Mouse (Mus musculus): Measurements from ENCODE around the gene Bsg. TPM values are rescaled to one million over a fixed set of nuclear protein-coding genes. Genes with fewer than 3 reads are reported as not detected.
"Not testable (repeated sequence)": the region's sequence is repeated elsewhere in the genome, so short reads cannot be mapped to it uniquely, and the experiment has no call there.

The Bsg gene
- polyA plus RNA-seq, 1 experiment from 2014 or later: 686 TPM

GRCm38 (mm10) chr10:79754856-79755516, 50.7 kb downstream of the Bsg start, which contains the start of gene Fgf22:
Gene Fgf22 (plus strand): TSS chr10:79755076.
- Histone ChIP-seq H3K27ac (0 out of 2 replicates have a peak within 1 kb of the TSS, but pooled peaks have one; percentile 4), H3K36me3 (peaks cover 45% of the 10 kb centered on the region), H3K4me1 (replicated peaks) (peaks cover 13% of the 10 kb centered on the region), H3K4me3 (peak within 1 kb of the TSS; percentile 52), H3K27me3 (ENCODE audit: insufficient read depth, poor library complexity, severe bottlenecking) (peaks cover 12% of the 10 kb centered on the region), H3K9me3 (no peaks in the 10 kb centered on the region)
- WGBS: under 1% methylated on average over 36 of the region's 36 CpGs
- DNase-seq (ENCODE audit: low spot score): peak; percentile 77

- no peak for DNase-seq (ENCODE audit: low spot score)
- WGBS: 83% methylated on average over 3 of the region's 3 CpGs
- Histone ChIP-seq H3K36me3 (peaks cover 54% of the 10 kb centered on the region), H3K27ac (no peak overlapping the region), H3K9me3 (no peaks in the 10 kb centered on the region), H3K4me1 (replicated peaks) (peaks cover 13% of the 10 kb centered on the region), H3K4me3 (peak overlapping the region; percentile 52; the same call in 1 of the 2 replicates), H3K27me3 (ENCODE audit: insufficient read depth, poor library complexity, severe bottlenecking) (peaks cover 12% of the 10 kb centered on the region)
These were observed 51.6 kb downstream of the Bsg start for GRCm38 (mm10) chr10:79755854-79756253.

GRCm38 (mm10) chr10:79756660-79757059, 52.4 kb downstream of the Bsg start:
- WGBS: 91% methylated on average over 24 of the region's 24 CpGs
- Histone ChIP-seq H3K9me3 (no peaks in the 10 kb centered on the region), H3K27ac (no peak overlapping the region), H3K4me1 (replicated peaks) (peaks cover 11% of the 10 kb centered on the region), H3K4me3 (no peak overlapping the region), H3K27me3 (ENCODE audit: insufficient read depth, poor library complexity, severe bottlenecking) (peaks cover 12% of the 10 kb centered on the region), H3K36me3 (peaks cover 62% of the 10 kb centered on the region)
- no peak for DNase-seq (ENCODE audit: low spot score)

DNA sequence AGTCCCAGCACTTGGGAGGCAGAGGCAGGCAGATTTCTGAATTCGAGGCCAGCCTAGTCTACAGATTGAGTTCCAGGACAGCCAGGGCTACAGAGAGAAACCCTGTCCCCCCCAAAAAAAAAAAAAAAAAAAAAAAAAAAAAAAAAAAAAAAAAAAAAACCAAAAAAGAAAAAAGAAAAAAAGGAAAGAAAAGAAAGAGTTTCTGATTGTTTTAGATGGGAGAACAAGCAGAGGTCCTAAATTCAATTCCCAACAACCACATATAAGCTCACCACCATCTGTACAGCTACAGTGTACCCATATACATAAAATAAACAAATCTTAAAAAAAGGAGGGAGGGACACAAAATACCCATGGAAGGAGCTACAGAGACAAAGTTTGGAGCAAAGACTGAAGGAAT, 55.4 kb downstream of the Bsg start:
- Histone ChIP-seq H3K27me3 (ENCODE audit: insufficient read depth, poor library complexity, severe bottlenecking) (peaks cover 12% of the 10 kb centered on the region), H3K36me3 (peaks cover 84% of the 10 kb centered on the region), H3K4me1 (replicated peaks) (peaks cover 31% of the 10 kb centered on the region)
- H3K9me3 ChIP-seq; DNase-seq (ENCODE audit: low spot score); H3K27ac ChIP-seq; H3K4me3 ChIP-seq: not testable (repeated sequence)
- 83% methylated on average over 1 of the region's 1 CpGs for WGBS

DNA sequence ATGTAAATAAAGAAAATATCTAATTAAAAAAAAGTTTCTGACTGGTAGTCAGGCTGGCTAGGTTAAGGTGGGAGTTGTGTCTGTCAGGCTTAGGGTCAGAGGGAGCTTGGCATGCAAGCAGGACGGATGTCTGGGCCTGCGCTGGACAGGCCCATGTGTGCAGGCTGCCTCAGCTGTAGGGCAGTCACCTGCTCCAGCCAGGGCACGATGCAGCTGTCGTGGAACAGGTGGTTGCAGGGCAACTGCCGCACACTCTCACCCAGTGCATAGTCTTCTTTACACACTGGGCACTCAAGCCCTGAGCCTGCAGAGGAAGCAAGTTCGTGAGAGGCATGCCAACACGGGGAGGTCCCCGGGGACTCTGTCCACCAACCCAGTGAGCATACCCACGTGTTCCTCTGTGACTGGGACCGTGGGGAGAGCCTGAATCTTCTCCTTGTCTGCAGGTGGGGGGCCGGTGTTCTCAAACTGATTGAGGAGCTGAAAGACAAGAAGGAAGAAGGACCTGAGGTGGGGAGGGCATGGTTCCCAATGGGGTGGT, 56.4 kb downstream of the Bsg start:
- peaks cover 87% of the 10 kb centered on the region for H3K36me3 ChIP-seq
- H3K9me3 ChIP-seq: no peaks in the 10 kb centered on the region
- WGBS: 91% methylated on average over 11 of the region's 11 CpGs
- no peak overlapping the region for H3K27ac ChIP-seq
- no peak for DNase-seq (ENCODE audit: low spot score)
- H3K27me3 ChIP-seq (ENCODE audit: insufficient read depth, poor library complexity, severe bottlenecking): peaks cover 8% of the 10 kb centered on the region
- no peak overlapping the region for H3K4me3 ChIP-seq
- peaks cover 31% of the 10 kb centered on the region for H3K4me1 ChIP-seq (replicated peaks)

Other genes with a start within 250 kb of the Bsg start
- not detected in 2 replicates for gene Vmn2r83, start 235.8 kb upstream of the Bsg start, polyA plus RNA-seq (2016; fragmentation: Nextera tagmentation; extraction: Ambion mirVana)
- 19.3 and 25.7 TPM in 2 replicates for gene Plpp2, start 170.7 kb upstream of the Bsg start, polyA plus RNA-seq (2016; fragmentation: Nextera tagmentation; extraction: Ambion mirVana)
- 70.0 and 77.2 TPM in 2 replicates for gene Mier2, start 149.3 kb upstream of the Bsg start, polyA plus RNA-seq (2016; fragmentation: Nextera tagmentation; extraction: Ambion mirVana)
- not detected in 2 replicates for gene Theg, start 117.2 kb upstream of the Bsg start, polyA plus RNA-seq (2016; fragmentation: Nextera tagmentation; extraction: Ambion mirVana)
- gene C2cd4c, start 90.5 kb upstream of the Bsg start, polyA plus RNA-seq (2016; fragmentation: Nextera tagmentation; extraction: Ambion mirVana): 0.02 and 0.07 TPM in 2 replicates
- gene Shc2, start 66.6 kb upstream of the Bsg start, polyA plus RNA-seq (2016; fragmentation: Nextera tagmentation; extraction: Ambion mirVana): 20.5 and 22.6 TPM in 2 replicates
- gene Odf3l2, start 58.8 kb upstream of the Bsg start, polyA plus RNA-seq (2016; fragmentation: Nextera tagmentation; extraction: Ambion mirVana): not detected in 2 replicates
- gene Madcam1, start 39.9 kb upstream of the Bsg start, polyA plus RNA-seq (2016; fragmentation: Nextera tagmentation; extraction: Ambion mirVana): 1.4 and 1.5 TPM in 2 replicates
- 66.0 and 76.6 TPM in 2 replicates for gene Tpgs1, start 35.1 kb upstream of the Bsg start, polyA plus RNA-seq (2016; fragmentation: Nextera tagmentation; extraction: Ambion mirVana)
- gene Cdc34, start 22.3 kb upstream of the Bsg start, polyA plus RNA-seq (2016; fragmentation: Nextera tagmentation; extraction: Ambion mirVana): 243 and 244 TPM in 2 replicates
- 0.75 and 1.2 TPM in 2 replicates for gene Gzmm, start 15.5 kb upstream of the Bsg start, polyA plus RNA-seq (2016; fragmentation: Nextera tagmentation; extraction: Ambion mirVana)
- gene Hcn2, start 12.1 kb downstream of the Bsg start, polyA plus RNA-seq (2016; fragmentation: Nextera tagmentation; extraction: Ambion mirVana): 0.08 and 0.11 TPM in 2 replicates
- 47.3 and 51.6 TPM in 2 replicates for gene Polrmt, start 42.1 kb downstream of the Bsg start, polyA plus RNA-seq (2016; fragmentation: Nextera tagmentation; extraction: Ambion mirVana)
- gene Fgf22, start 50.6 kb downstream of the Bsg start, polyA plus RNA-seq (2016; fragmentation: Nextera tagmentation; extraction: Ambion mirVana): 0.12 and 0.55 TPM in 2 replicates
- 124 and 136 TPM in 2 replicates for gene Rnf126, start 62.5 kb downstream of the Bsg start, polyA plus RNA-seq (2016; fragmentation: Nextera tagmentation; extraction: Ambion mirVana)
- gene Fstl3, start 72.8 kb downstream of the Bsg start, polyA plus RNA-seq (2016; fragmentation: Nextera tagmentation; extraction: Ambion mirVana): 1.7 and 1.8 TPM in 2 replicates
- gene Prss57, start 86.5 kb downstream of the Bsg start, polyA plus RNA-seq (2016; fragmentation: Nextera tagmentation; extraction: Ambion mirVana): 0.10 TPM in 1 of 2 replicates, not detected in the other
- gene Palm, start 89.1 kb downstream of the Bsg start, polyA plus RNA-seq (2016; fragmentation: Nextera tagmentation; extraction: Ambion mirVana): 142 and 175 TPM in 2 replicates
- 1.0 and 2.4 TPM in 2 replicates for gene Misp, start 116.5 kb downstream of the Bsg start, polyA plus RNA-seq (2016; fragmentation: Nextera tagmentation; extraction: Ambion mirVana)
- 288 and 338 TPM in 2 replicates for gene Ptbp1, start 149.9 kb downstream of the Bsg start, polyA plus RNA-seq (2016; fragmentation: Nextera tagmentation; extraction: Ambion mirVana)
- gene Prtn3, start 170.0 kb downstream of the Bsg start, polyA plus RNA-seq (2016; fragmentation: Nextera tagmentation; extraction: Ambion mirVana): 10.0 and 15.1 TPM in 2 replicates
- gene Plppr3, start 170.1 kb downstream of the Bsg start, polyA plus RNA-seq (2016; fragmentation: Nextera tagmentation; extraction: Ambion mirVana): 122 and 205 TPM in 2 replicates
- not detected in 2 replicates for gene Elane, start 181.8 kb downstream of the Bsg start, polyA plus RNA-seq (2016; fragmentation: Nextera tagmentation; extraction: Ambion mirVana)
- not detected in 2 replicates for gene Cfd, start 186.4 kb downstream of the Bsg start, polyA plus RNA-seq (2016; fragmentation: Nextera tagmentation; extraction: Ambion mirVana)
- gene Med16, start 204.4 kb downstream of the Bsg start, polyA plus RNA-seq (2016; fragmentation: Nextera tagmentation; extraction: Ambion mirVana): 68.3 and 77.3 TPM in 2 replicates
- gene Gm26602, start 206.4 kb downstream of the Bsg start, polyA plus RNA-seq (2016; fragmentation: Nextera tagmentation; extraction: Ambion mirVana): 2.6 and 4.5 TPM in 2 replicates
- gene Kiss1r, start 212.5 kb downstream of the Bsg start, polyA plus RNA-seq (2016; fragmentation: Nextera tagmentation; extraction: Ambion mirVana): 0.72 and 0.80 TPM in 2 replicates
- 130 and 152 TPM in 2 replicates for gene R3hdm4, start 216.7 kb downstream of the Bsg start, polyA plus RNA-seq (2016; fragmentation: Nextera tagmentation; extraction: Ambion mirVana)
- 11.1 and 15.0 TPM in 2 replicates for gene Arid3a, start 222.6 kb downstream of the Bsg start, polyA plus RNA-seq (2016; fragmentation: Nextera tagmentation; extraction: Ambion mirVana)

All from hindbrain, embryonic 10.5 days (tissue).